Mouse (Mus musculus): ENCODE measurements around the gene Cse1l. TPM values are rescaled to one million over a fixed set of nuclear protein-coding genes. Genes with fewer than 3 reads are reported as not detected.

Gene Cse1l
- polyA plus RNA-seq, 1 experiment from 2014 or later: 85.5 TPM

GRCm38 (mm10) chr2:166950853-166951648 is 45.2 kb downstream of the Cse1l start:
- H3K27ac ChIP-seq (ENCODE audit: low read length): no peak overlapping the region
- no peak overlapping the region for H3K9ac ChIP-seq (ENCODE audit: low read depth, low read length)
- no peaks in the 10 kb centered on the region for H3K4me1 ChIP-seq (ENCODE audit: control insufficient read depth, insufficient read depth, low read length)
- no peak overlapping the region for H3K4me2 ChIP-seq (ENCODE audit: low read depth, low read length)
- H3K36me3 ChIP-seq (ENCODE audit: control insufficient read depth, insufficient read depth, low read length): 0 out of 2 replicates have a peak, but pooled peaks cover 8% of the 10 kb centered on the region
- ATAC-seq: no peak
- WGBS: 76% methylated on average over 14 of the region's 14 CpGs
- no peaks in the 10 kb centered on the region for H3K27me3 ChIP-seq (replicated peaks; ENCODE audit: control insufficient read depth, insufficient read depth, low read length)
- no peak overlapping the region for H3K4me3 ChIP-seq (ENCODE audit: low read length)
- no peaks in the 10 kb centered on the region for H3K9me3 ChIP-seq (ENCODE audit: control insufficient read depth, low read length)

- ATAC-seq: no peak
- Histone ChIP-seq H3K4me1 (ENCODE audit: control insufficient read depth, insufficient read depth, low read length) (no peaks in the 10 kb centered on the region), H3K27me3 (replicated peaks; ENCODE audit: control insufficient read depth, insufficient read depth, low read length) (no peaks in the 10 kb centered on the region), H3K4me3 (ENCODE audit: low read length) (no peak overlapping the region), H3K4me2 (ENCODE audit: low read depth, low read length) (no peak overlapping the region), H3K9ac (ENCODE audit: low read depth, low read length) (no peak overlapping the region), H3K36me3 (ENCODE audit: control insufficient read depth, insufficient read depth, low read length) (0 out of 2 replicates have a peak, but pooled peaks cover 8% of the 10 kb centered on the region), H3K27ac (ENCODE audit: low read length) (no peak overlapping the region), H3K9me3 (ENCODE audit: control insufficient read depth, low read length) (no peaks in the 10 kb centered on the region)
- 87% methylated on average over 6 of the region's 6 CpGs for WGBS
These were observed 46.3 kb downstream of the Cse1l start for GRCm38 (mm10) chr2:166952151-166952550.

DNA sequence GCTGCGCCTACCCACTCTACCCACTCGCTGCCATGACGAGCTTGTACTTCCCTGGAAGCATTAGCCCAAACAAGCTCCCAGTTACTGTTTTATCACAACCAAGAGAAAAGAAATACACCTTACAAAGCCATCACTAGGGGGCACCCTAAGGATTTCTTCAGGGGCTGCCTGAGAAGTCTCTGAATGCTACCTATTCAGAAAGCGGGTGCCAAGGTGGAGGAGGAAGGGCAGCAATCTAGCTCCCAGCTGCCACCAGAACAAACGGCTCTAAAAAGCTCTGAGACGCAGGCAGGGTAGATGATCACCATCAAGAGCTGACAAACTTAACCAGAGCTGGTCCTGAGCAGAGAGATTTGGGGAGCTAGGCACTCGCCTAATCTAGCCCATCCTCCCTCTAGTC is 51.0 kb downstream of the Cse1l start:
- Histone ChIP-seq H3K9me3 (ENCODE audit: control insufficient read depth, low read length) (no peaks in the 10 kb centered on the region), H3K4me1 (ENCODE audit: control insufficient read depth, insufficient read depth, low read length) (no peaks in the 10 kb centered on the region), H3K27me3 (replicated peaks; ENCODE audit: control insufficient read depth, insufficient read depth, low read length) (no peaks in the 10 kb centered on the region), H3K9ac (ENCODE audit: low read depth, low read length) (no peak overlapping the region), H3K27ac (ENCODE audit: low read length) (no peak overlapping the region), H3K4me2 (ENCODE audit: low read depth, low read length) (no peak overlapping the region), H3K36me3 (ENCODE audit: control insufficient read depth, insufficient read depth, low read length) (no peaks in the 10 kb centered on the region), H3K4me3 (ENCODE audit: low read length) (no peak overlapping the region)
- 58% methylated on average over 7 of the region's 7 CpGs for WGBS
- ATAC-seq: no peak; the same call in 1 of the 2 replicates

DNA sequence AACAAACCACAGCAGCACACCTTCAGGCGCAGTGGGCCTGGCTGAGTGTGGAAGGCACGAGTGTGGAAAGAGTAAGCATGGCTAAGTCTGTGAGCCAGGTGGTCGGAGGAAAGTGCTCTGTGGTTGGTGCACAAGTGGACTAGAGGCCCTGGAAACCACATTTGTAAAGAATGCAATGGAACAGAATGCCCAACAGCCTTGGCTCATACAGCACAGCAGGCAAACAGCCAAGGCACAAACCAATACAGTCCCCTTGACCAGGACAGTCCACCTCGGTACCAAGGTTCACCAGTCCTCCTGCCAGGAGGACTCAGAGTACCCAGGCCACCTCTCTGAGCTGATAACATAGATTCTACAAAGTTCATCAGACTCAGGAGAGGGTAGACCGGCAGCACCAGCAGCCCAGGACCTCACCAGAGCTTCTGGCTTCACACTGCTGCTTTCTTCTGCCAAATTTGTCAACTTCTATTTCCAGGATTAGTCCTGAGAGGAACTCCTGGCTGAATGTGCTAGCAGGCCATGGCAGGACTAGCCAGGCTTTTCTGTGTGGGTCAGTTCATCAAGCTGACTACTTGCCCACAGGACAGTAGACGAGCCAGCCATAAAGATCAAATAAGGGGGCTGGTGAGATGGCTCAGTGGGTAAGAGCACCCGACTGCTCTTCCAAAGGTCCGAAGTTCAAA is 54.9 kb downstream of the Cse1l start:
- Histone ChIP-seq H3K27me3 (replicated peaks; ENCODE audit: control insufficient read depth, insufficient read depth, low read length) (no peaks in the 10 kb centered on the region), H3K27ac (ENCODE audit: low read length) (no peak overlapping the region), H3K9ac (ENCODE audit: low read depth, low read length) (no peak overlapping the region), H3K4me2 (ENCODE audit: low read depth, low read length) (no peak overlapping the region), H3K4me1 (ENCODE audit: control insufficient read depth, insufficient read depth, low read length) (0 out of 2 replicates have a peak, but pooled peaks cover 3% of the 10 kb centered on the region), H3K9me3 (ENCODE audit: control insufficient read depth, low read length) (no peaks in the 10 kb centered on the region), H3K4me3 (ENCODE audit: low read length) (no peak overlapping the region), H3K36me3 (ENCODE audit: control insufficient read depth, insufficient read depth, low read length) (no peaks in the 10 kb centered on the region)
- ATAC-seq: no peak
- WGBS: 85% methylated on average over 8 of the region's 8 CpGs

GRCm38 (mm10) chr2:166963257-166963656 is 57.4 kb downstream of the Cse1l start:
- 86% methylated on average over 8 of the region's 8 CpGs for WGBS
- Histone ChIP-seq H3K9me3 (ENCODE audit: control insufficient read depth, low read length) (no peaks in the 10 kb centered on the region), H3K36me3 (ENCODE audit: control insufficient read depth, insufficient read depth, low read length) (no peaks in the 10 kb centered on the region), H3K27ac (ENCODE audit: low read length) (no peak overlapping the region), H3K4me1 (ENCODE audit: control insufficient read depth, insufficient read depth, low read length) (0 out of 2 replicates have a peak, but pooled peaks cover 3% of the 10 kb centered on the region), H3K27me3 (replicated peaks; ENCODE audit: control insufficient read depth, insufficient read depth, low read length) (no peaks in the 10 kb centered on the region), H3K4me2 (ENCODE audit: low read depth, low read length) (no peak overlapping the region), H3K9ac (ENCODE audit: low read depth, low read length) (no peak overlapping the region), H3K4me3 (ENCODE audit: low read length) (no peak overlapping the region)
- ATAC-seq: no peak

GRCm38 (mm10) chr2:166964773-166965172 is 58.9 kb downstream of the Cse1l start:
- no peaks in the 10 kb centered on the region for H3K9me3 ChIP-seq (ENCODE audit: control insufficient read depth, low read length)
- 86% methylated on average over 2 of the region's 2 CpGs for WGBS
- no peaks in the 10 kb centered on the region for H3K36me3 ChIP-seq (ENCODE audit: control insufficient read depth, insufficient read depth, low read length)
- 0 out of 2 replicates have a peak, but pooled peaks cover 3% of the 10 kb centered on the region for H3K4me1 ChIP-seq (ENCODE audit: control insufficient read depth, insufficient read depth, low read length)
- no peak overlapping the region for H3K27ac ChIP-seq (ENCODE audit: low read length)
- no peaks in the 10 kb centered on the region for H3K27me3 ChIP-seq (replicated peaks; ENCODE audit: control insufficient read depth, insufficient read depth, low read length)
- H3K9ac ChIP-seq (ENCODE audit: low read depth, low read length): no peak overlapping the region
- H3K4me2 ChIP-seq (ENCODE audit: low read depth, low read length): no peak overlapping the region
- no peak overlapping the region for H3K4me3 ChIP-seq (ENCODE audit: low read length)
- no peak for ATAC-seq

DNA sequence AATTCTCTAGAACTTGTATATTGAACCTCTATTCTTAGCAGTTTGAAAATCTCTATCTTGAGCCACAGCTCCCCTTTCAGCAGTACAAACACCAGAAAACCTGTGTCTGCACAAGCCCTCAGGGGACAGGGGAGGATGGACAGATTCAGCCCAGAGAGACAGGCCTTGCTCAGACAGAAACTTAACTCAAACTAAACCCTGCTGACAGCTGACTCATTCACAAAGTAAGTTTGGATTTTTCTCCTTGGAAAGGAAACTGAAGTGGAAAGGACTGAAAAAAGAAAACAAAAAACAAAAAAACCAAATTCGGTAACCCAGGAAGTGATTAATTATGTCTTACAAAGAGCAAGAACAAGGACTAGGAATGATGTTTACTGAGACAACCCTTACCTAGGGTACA is 67.3 kb downstream of the Cse1l start:
- 63% methylated on average over 1 of the region's 1 CpGs for WGBS
- no peaks in the 10 kb centered on the region for H3K27me3 ChIP-seq (replicated peaks; ENCODE audit: control insufficient read depth, insufficient read depth, low read length)
- H3K9ac ChIP-seq (ENCODE audit: low read depth, low read length): no peak overlapping the region
- ATAC-seq: no peak
- H3K27ac ChIP-seq (ENCODE audit: low read length): no peak overlapping the region
- no peaks in the 10 kb centered on the region for H3K9me3 ChIP-seq (ENCODE audit: control insufficient read depth, low read length)
- H3K4me3 ChIP-seq (ENCODE audit: low read length): no peak overlapping the region
- peaks cover 24% of the 10 kb centered on the region for H3K4me1 ChIP-seq (ENCODE audit: control insufficient read depth, insufficient read depth, low read length)
- no peaks in the 10 kb centered on the region for H3K36me3 ChIP-seq (ENCODE audit: control insufficient read depth, insufficient read depth, low read length)
- no peak overlapping the region for H3K4me2 ChIP-seq (ENCODE audit: low read depth, low read length)

DNA sequence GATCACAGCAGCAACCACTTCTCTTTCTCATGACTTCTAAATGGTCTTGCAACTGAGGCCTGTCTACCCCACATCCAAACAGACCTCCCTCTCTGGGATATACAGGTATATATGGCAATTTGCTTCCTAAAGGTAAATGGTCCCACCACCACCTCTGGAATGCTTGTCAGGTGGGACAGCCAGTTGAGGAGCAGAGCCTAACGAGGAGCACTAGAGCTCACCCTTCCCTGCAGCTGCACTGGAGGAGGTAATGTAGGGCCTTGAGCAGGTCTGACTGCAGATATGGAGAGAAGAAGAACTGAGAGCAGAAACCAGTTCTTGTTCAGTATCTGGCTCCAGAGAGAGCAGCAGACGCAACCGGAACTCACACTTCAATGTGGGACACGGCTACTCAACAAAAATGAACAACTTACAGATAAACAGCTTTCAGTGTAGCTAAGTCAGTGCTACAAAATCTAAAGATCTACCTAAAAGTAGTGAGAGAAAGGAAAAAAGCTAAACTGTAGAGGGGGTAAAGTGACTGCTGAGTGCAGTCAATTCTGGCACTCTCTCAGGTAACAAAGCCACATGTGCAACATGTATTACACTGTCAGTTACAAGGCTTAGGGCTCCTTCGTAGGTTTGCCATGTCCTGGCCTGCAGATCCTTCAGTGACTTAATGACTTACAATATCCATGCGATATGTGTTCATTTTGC is 68.5 kb downstream of the Cse1l start:
- H3K27me3 ChIP-seq (replicated peaks; ENCODE audit: control insufficient read depth, insufficient read depth, low read length): no peaks in the 10 kb centered on the region
- WGBS: 71% methylated on average over 6 of the region's 6 CpGs
- H3K36me3 ChIP-seq (ENCODE audit: control insufficient read depth, insufficient read depth, low read length): no peaks in the 10 kb centered on the region
- H3K4me2 ChIP-seq (ENCODE audit: low read depth, low read length): no peak overlapping the region
- H3K27ac ChIP-seq (ENCODE audit: low read length): peak overlapping the region; percentile 31; the same call in 1 of the 2 replicates
- H3K9ac ChIP-seq (ENCODE audit: low read depth, low read length): 0 out of 2 replicates have a peak overlapping the region, but pooled peaks have one; percentile 8
- ATAC-seq: no peak
- peaks cover 24% of the 10 kb centered on the region for H3K4me1 ChIP-seq (ENCODE audit: control insufficient read depth, insufficient read depth, low read length)
- H3K9me3 ChIP-seq (ENCODE audit: control insufficient read depth, low read length): no peaks in the 10 kb centered on the region
- H3K4me3 ChIP-seq (ENCODE audit: low read length): no peak overlapping the region

DNA sequence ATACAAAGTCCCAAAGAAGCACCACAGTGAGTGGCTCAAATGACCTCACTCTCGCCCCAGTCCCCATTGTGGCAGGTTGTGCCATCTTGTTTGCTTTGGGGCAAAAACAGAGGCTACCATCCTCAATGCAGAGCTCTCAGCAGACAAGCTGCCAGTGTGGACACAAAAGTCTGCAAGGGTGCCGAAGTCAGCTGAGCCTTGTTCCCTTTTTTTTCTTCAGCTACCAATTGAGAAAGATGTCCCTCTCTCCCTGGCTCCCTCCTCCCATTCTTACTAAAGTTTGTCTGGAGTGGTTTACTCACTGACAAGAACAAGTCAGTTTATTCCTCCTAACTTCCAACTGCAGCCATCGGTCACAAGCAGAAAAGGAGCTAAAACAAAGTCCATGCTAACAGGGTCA is 70.5 kb downstream of the Cse1l start:
- no peaks in the 10 kb centered on the region for H3K9me3 ChIP-seq (ENCODE audit: control insufficient read depth, low read length)
- H3K27me3 ChIP-seq (replicated peaks; ENCODE audit: control insufficient read depth, insufficient read depth, low read length): no peaks in the 10 kb centered on the region
- H3K9ac ChIP-seq (ENCODE audit: low read depth, low read length): no peak overlapping the region
- H3K4me1 ChIP-seq (ENCODE audit: control insufficient read depth, insufficient read depth, low read length): peaks cover 24% of the 10 kb centered on the region
- no peak for ATAC-seq
- H3K4me2 ChIP-seq (ENCODE audit: low read depth, low read length): no peak overlapping the region
- H3K4me3 ChIP-seq (ENCODE audit: low read length): no peak overlapping the region
- H3K36me3 ChIP-seq (ENCODE audit: control insufficient read depth, insufficient read depth, low read length): no peaks in the 10 kb centered on the region
- H3K27ac ChIP-seq (ENCODE audit: low read length): no peak overlapping the region
- 73% methylated on average over 3 of the region's 3 CpGs for WGBS
